23 mouse cellular contexts compared by ENCODE assay signal in genomic region chr2:128755149-128755691, GRCm38 (mm10). TPM values are rescaled to one million over a fixed set of nuclear protein-coding genes. Genes with fewer than 3 reads are reported as not detected.
A peak's percentile ranks its signal among the peaks of the same experiment; 100 is the strongest.
DNase-seq lines count a peak whose midpoint lies in the region; ATAC-seq and TF ChIP-seq lines count a peak whose summit lies in the region.
"Had no signal": no experiment of that assay in that cellular context is flagged by ENCODE, and none has a peak within 500 bp of the region (broad histone marks: within the 10 kb centered on the region; RNA-seq: fewer than 3 reads in every experiment).

No protein-coding gene starts in this region.

- DNase-seq in heart, adult 11 months, result peak; percentile 94
- DNase-seq in heart, postnatal 10 days, result no peak
- peak; percentile 54 for DNase-seq in kidney, adult 2 months
- no peak for DNase-seq in kidney, adult 9 months
- DNase-seq: cerebellum, adult 11 months; cerebellum, adult 8-10 months; cerebellum, postnatal 14 days; embryo, embryonic 11 days; gastrocnemius, postnatal 10 days; kidney, adult 18-20 months had no signal

- H3K4me2 ChIP-seq in myocyte (ENCODE audit: low read depth), result peak overlapping the region; percentile 48
- H3K4me2 ChIP-seq: embryonic facial prominence, embryonic 15.5 days; heart, embryonic 13.5 days; hindbrain, embryonic 14.5 days; intestine, embryonic 15.5 days had no signal

- no peak for ATAC-seq in frontal cortex, adult (ENCODE audit: low TSS enrichment)
- ATAC-seq: forebrain, embryonic 14.5 days; intestine, embryonic 15.5 days; Patski had no signal

- peaks cover 2% of the 10 kb centered on the region for H3K36me3 ChIP-seq in kidney, adult 2 months (ENCODE audit: control insufficient read depth, insufficient read depth, low read length)
- H3K36me3 ChIP-seq in C2C12 (ENCODE audit: control insufficient read depth, insufficient read depth) (peaks cover 7% of the 10 kb centered on the region), myocyte (ENCODE audit: control insufficient read depth, insufficient read depth) (no peaks in the 10 kb centered on the region)

- 73% methylated on average over 4 of the region's 4 CpGs for WGBS in kidney, adult 2 months

- no peak for TF ChIP-seq CTCF in kidney, adult 2 months (conservative IDR thresholded peaks at IDR 0.05; ENCODE audit: insufficient read depth, insufficient read length, low read depth, low read length)
- no peak for TF ChIP-seq CTCF in C2C12 (IDR thresholded peaks at IDR 0.05; ENCODE audit: control insufficient read depth, insufficient read depth, insufficient read length)

- intact Hi-C loops in heart, postnatal 10 days (cut with DNase I), result no loop called here

- H3K27ac ChIP-seq in kidney, adult 2 months (ENCODE audit: insufficient read depth, low read depth, low read length), result peak overlapping the region; percentile 17; the same call in 1 of the 2 replicates
- H3K27ac ChIP-seq: embryonic facial prominence, embryonic 15.5 days; forebrain, embryonic 10.5 days; hindbrain, embryonic 10.5 days; hindbrain, embryonic 14.5 days had no signal

- no peak for TF ChIP-seq POLR2A in kidney, adult 2 months (IDR thresholded peaks at IDR 0.05; ENCODE audit: low read depth, low read length)
- TF ChIP-seq POLR2A in myocyte (IDR thresholded peaks at IDR 0.05; ENCODE audit: insufficient read length, low read depth), result no peak

- H3K27me3 ChIP-seq in kidney, adult 2 months (replicated peaks; ENCODE audit: control insufficient read depth, insufficient read depth, low read length), result no peaks in the 10 kb centered on the region
- H3K27me3 ChIP-seq in C2C12 (ENCODE audit: control insufficient read depth, insufficient read depth, insufficient read length) (no peaks in the 10 kb centered on the region), myocyte (ENCODE audit: control insufficient read depth, insufficient read depth, insufficient read length) (no peaks in the 10 kb centered on the region)
- H3K27me3 ChIP-seq: CH12.LX; embryonic facial prominence, embryonic 15.5 days; heart, embryonic 13.5 days; intestine, embryonic 15.5 days; Patski had no signal

- H3ac ChIP-seq in C2C12 (ENCODE audit: control insufficient read depth, insufficient read length, low read depth), result no peak overlapping the region
- H3ac ChIP-seq in myocyte (ENCODE audit: control insufficient read depth, insufficient read length), result no peak overlapping the region

- H3K79me3 ChIP-seq in C2C12 (ENCODE audit: low read depth), result no peaks in the 10 kb centered on the region

- 0 out of 2 replicates have a peak, but pooled peaks cover 6% of the 10 kb centered on the region for H3K4me1 ChIP-seq in kidney, adult 2 months (ENCODE audit: control insufficient read depth, insufficient read depth, low read length)
- H3K4me1 ChIP-seq: embryonic facial prominence, embryonic 15.5 days; forebrain, embryonic 10.5 days had no signal

- H3K79me2 ChIP-seq in C2C12 (ENCODE audit: control insufficient read depth, insufficient read depth) (no peaks in the 10 kb centered on the region), myocyte (ENCODE audit: control insufficient read depth, insufficient read depth) (no peaks in the 10 kb centered on the region)

- no peak overlapping the region for H3K4me3 ChIP-seq in kidney, adult 2 months (ENCODE audit: insufficient read depth, low read depth, low read length)
- no peak overlapping the region for H3K4me3 ChIP-seq in C2C12 (ENCODE audit: insufficient read depth, poor library complexity, severe bottlenecking)
- no peak overlapping the region for H3K4me3 ChIP-seq in myocyte
- H3K4me3 ChIP-seq: embryonic facial prominence, embryonic 15.5 days; erythroblast, embryonic 14.5 days; forebrain, embryonic 10.5 days; heart, embryonic 13.5 days; hindbrain, embryonic 10.5 days; intestine, embryonic 15.5 days had no signal

TF ChIP-seq in C2C12, 6 proteins besides CTCF, POLR2A, EP300 and RAD21:
- TF ChIP-seq FOSL1 (IDR thresholded peaks at IDR 0.05; ENCODE audit: insufficient read depth, low read length, poor library complexity, severe bottlenecking) (peak; percentile 12), MYOG (IDR thresholded peaks at IDR 0.05; ENCODE audit: control insufficient read depth, extremely low read depth, insufficient read length) (no peak), MAX (IDR thresholded peaks at IDR 0.05) (peak; percentile 94), CEBPB (IDR thresholded peaks at IDR 0.05; ENCODE audit: low read depth) (no peak), MYOD1 (IDR thresholded peaks at IDR 0.05; ENCODE audit: control insufficient read depth, insufficient read length, low read depth) (peak; percentile 81), USF1 (IDR thresholded peaks at IDR 0.05; ENCODE audit: low read depth) (no peak)

TF ChIP-seq in myocyte, 11 proteins besides CTCF, POLR2A, EP300 and RAD21:
- TF ChIP-seq MYOD1 (IDR thresholded peaks at IDR 0.05; ENCODE audit: control insufficient read depth in 1 of 3, insufficient read length in 2 of 3, low read depth in 2 of 3) (peak in 2 of 3 experiments; percentile 71 to 90), MYOG (IDR thresholded peaks at IDR 0.05; ENCODE audit: control insufficient read depth in 1 of 3, insufficient read depth in 1 of 3, insufficient read length in 2 of 3, low read depth in 2 of 3) (peak in 2 of 3 experiments; percentile 15 to 81), SRF (IDR thresholded peaks at IDR 0.05; ENCODE audit: control insufficient read depth, insufficient read length, low read depth) (no peak), USF1 (IDR thresholded peaks at IDR 0.05; ENCODE audit: low read depth) (no peak), CEBPB (IDR thresholded peaks at IDR 0.05; ENCODE audit: insufficient read depth, poor library complexity, severe bottlenecking) (no peak), MAX (IDR thresholded peaks at IDR 0.05; ENCODE audit: low read depth) (no peak), REST (IDR thresholded peaks at IDR 0.05; ENCODE audit: insufficient read depth, insufficient read length) (no peak), POLR2AphosphoS2 (IDR thresholded peaks at IDR 0.05; ENCODE audit: insufficient read length, low read depth) (no peak), E2F4 (IDR thresholded peaks at IDR 0.05; ENCODE audit: insufficient read depth) (no peak), TCF12 (IDR thresholded peaks at IDR 0.05; ENCODE audit: insufficient read depth, poor library complexity, severe bottlenecking) (no peak)
TF ChIP-seq in myocyte: peak in this region for 2.

RNA-seq across cellular contexts. Expression of gene Mertk, which starts 56.5 kb away (rescaled TPM):
- 1 to 10 TPM; 5.2 to 6.7 TPM for total RNA-seq in heart, postnatal 10 days (2021)
- polyA plus RNA-seq in kidney, adult 2 months (2012; rRNA removed), result 12.4 and 13.3 TPM in 2 replicates
- polyA plus RNA-seq in C2C12 (2012; fragmentation: generic; extraction: Trizol), result 4.0 TPM
- polyA plus RNA-seq in myocyte (2012; fragmentation: generic; extraction: Trizol), result 0.89 TPM

Comparison
In these comparisons a context has a peak if more than half of its experiments do, and no peak if none do; other contexts are left out.
1. DNase-seq: peak in heart, adult 11 months (single experiment) and kidney, adult 2 months (single experiment); none in heart, postnatal 10 days (0 of 2) and kidney, adult 9 months (single experiment).